Mouse (Mus musculus): ENCODE data around the gene Nol9.

- TF ChIP-seq CTCF (IDR thresholded peaks at IDR 0.05; ENCODE audit: low read depth) (no peak), EP300 (IDR thresholded peaks at IDR 0.05; ENCODE audit: low read depth) (no peak)
Observed at GRCm38 (mm10) chr4:152074548-152074947, 35.4 kb downstream of the Nol9 start.

All from heart, postnatal 0 days (tissue).